Mouse (Mus musculus) stomach, postnatal 0 days (tissue): ENCODE results near the gene Slc27a4.

Source experiments
- CTCF ChIP-seq: IDR thresholded peaks from 2 replicates; pipeline ENCODE4 v1.5.1; 2016; ENCODE audit warnings: antibody characterized with exemption, low read depth, mild to moderate bottlenecking, moderate library complexity
- EP300 ChIP-seq: optimal IDR thresholded peaks from 2 replicates; pipeline ENCODE3; 2016; ENCODE audit warnings: antibody characterized with exemption

DNA sequence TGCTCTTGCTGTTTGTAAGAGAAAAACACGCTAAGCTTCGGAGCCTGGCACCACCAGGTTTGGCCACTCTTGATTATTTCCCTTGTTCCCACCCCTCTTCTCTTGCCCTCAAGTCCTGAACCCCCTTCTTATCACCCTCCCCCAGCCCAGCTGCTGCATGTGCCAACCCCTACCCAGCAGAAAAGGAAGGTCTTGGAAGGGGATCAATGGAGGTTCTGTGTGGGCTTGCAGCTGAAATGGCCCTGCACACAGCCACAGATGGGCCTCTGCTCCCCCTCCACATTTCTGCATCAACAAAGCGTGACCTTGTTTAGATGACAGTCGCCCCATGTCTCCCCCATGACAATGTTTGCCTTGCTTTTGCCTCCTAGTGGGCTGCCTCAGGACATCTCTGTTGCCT is 28.7 kb downstream of the Slc27a4 start:
- no peak for TF ChIP-seq CTCF
- TF ChIP-seq EP300: no peak
